Mouse (Mus musculus): ENCODE data around the gene Snapin. TPM values are rescaled to one million over a fixed set of nuclear protein-coding genes. Genes with fewer than 3 reads are reported as not detected.

The Snapin gene
- polyA plus RNA-seq, 1 experiment from 2014 or later = 92.3 TPM

DNA sequence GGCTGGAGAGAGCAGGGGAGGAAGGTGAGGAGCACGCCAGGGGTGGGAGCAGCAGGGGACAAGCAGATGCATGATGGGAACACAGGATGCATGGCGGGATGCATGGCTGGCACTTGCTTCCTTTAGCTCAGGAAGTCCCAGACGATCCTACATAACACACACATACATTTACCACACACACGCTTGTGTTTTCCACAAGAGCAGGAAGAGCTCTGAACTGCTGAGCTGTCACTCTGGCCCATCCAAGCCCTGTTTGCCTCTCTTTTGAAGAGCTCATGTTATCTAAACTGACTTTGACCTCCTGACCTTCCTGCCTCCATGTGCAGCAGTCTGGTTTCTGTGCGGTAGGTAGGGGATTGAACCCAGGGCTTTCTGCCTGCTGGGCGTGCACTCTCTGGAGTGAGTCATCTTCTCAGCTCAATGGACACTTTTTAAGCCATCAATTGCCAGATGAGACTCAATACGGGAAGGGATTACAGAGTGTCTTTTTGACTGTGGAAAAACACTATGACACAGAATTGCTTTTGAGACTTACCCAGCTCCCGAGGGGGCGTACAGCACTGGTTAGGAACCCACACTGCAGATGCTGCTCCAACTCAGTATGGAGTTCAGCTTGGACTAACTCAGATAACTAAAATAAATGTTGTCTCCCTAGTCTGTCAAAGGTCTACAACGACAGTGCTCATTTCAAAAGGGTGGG is 39.3 kb downstream of the Snapin start:
- Histone ChIP-seq H3K79me2 (ENCODE audit: inconsistent target) (no peaks in the 10 kb centered on the region), H3K27ac (no peak overlapping the region), H3K4me3 (ENCODE audit: inconsistent target) (no peak overlapping the region), H3K36me3 (ENCODE audit: inconsistent target) (no peaks in the 10 kb centered on the region)
- 64% methylated on average over 10 of the region's 10 CpGs for WGBS (ENCODE audit: missing documents)

DNA sequence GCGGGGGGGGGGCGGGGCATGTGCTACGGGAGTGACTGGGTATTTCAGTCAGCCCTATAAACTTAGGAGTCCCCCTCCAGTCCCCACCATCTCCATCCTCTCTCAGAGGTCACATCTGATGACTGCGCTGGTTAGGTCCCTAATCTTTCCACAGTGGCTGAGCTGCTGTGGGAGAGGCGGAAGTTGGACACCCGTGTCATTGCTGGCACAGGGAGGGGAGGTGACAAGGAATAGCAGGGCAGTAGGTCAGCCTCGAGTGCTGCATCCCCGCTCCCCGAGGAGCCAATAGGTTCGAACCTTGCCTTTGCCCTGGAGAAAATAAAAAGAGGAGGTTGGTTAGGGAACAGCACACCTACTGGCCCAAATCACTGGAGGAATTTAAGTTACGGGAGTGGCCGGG is 40.0 kb downstream of the Snapin start:
- H3K27ac ChIP-seq = no peak overlapping the region
- no peaks in the 10 kb centered on the region for H3K79me2 ChIP-seq (ENCODE audit: inconsistent target)
- no peaks in the 10 kb centered on the region for H3K36me3 ChIP-seq (ENCODE audit: inconsistent target)
- H3K4me3 ChIP-seq (ENCODE audit: inconsistent target) = no peak overlapping the region
- 61% methylated on average over 12 of the region's 12 CpGs for WGBS (ENCODE audit: missing documents)

DNA sequence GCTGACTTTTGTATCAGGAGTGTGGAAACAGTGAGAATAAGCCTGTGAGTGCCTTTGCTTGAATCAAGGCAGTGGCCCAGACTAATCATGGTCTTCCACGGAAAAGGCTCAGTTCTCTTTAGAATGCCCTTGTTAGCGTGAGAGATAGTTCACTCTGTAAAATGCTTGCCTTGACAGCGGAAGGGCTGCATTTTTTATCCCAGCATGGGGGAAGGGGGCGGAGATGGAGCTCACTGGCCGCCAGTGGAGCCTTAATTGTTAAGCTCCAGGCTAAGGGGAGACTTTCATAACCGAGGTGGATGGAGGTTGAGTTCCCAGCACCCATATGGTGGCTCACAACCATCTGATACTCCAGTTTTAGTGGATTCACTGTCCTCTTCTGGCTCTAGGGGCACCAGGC is 42.2 kb downstream of the Snapin start:
- H3K27ac ChIP-seq = no peak overlapping the region
- no peaks in the 10 kb centered on the region for H3K36me3 ChIP-seq (ENCODE audit: inconsistent target)
- H3K4me3 ChIP-seq (ENCODE audit: inconsistent target) = no peak overlapping the region
- no peaks in the 10 kb centered on the region for H3K79me2 ChIP-seq (ENCODE audit: inconsistent target)
- WGBS (ENCODE audit: missing documents) = 94% methylated on average over 6 of the region's 6 CpGs

DNA sequence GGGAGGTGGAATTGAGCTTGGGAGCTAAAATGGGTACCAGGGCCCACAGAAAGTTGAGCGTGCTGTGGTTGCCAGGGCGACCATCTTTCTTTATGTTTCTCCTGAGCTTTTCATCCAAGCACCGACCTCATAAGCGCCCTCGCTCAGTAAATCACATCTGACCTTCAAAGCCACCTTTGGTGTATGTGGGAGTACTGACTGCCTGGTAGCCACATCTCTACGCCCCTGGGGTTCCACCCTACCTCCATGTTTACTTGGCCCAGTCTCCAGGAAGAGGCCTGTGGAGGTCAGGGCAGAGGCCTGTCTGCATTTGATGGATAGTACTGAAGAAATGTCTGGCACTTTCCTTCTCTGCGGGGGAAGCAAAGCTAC is 43.7 kb downstream of the Snapin start:
- 85% methylated on average over 7 of the region's 7 CpGs for WGBS (ENCODE audit: missing documents)
- Histone ChIP-seq H3K79me2 (ENCODE audit: inconsistent target) (no peaks in the 10 kb centered on the region), H3K36me3 (ENCODE audit: inconsistent target) (no peaks in the 10 kb centered on the region), H3K27ac (peak overlapping the region; percentile 60), H3K4me3 (ENCODE audit: inconsistent target) (no peak overlapping the region)

DNA sequence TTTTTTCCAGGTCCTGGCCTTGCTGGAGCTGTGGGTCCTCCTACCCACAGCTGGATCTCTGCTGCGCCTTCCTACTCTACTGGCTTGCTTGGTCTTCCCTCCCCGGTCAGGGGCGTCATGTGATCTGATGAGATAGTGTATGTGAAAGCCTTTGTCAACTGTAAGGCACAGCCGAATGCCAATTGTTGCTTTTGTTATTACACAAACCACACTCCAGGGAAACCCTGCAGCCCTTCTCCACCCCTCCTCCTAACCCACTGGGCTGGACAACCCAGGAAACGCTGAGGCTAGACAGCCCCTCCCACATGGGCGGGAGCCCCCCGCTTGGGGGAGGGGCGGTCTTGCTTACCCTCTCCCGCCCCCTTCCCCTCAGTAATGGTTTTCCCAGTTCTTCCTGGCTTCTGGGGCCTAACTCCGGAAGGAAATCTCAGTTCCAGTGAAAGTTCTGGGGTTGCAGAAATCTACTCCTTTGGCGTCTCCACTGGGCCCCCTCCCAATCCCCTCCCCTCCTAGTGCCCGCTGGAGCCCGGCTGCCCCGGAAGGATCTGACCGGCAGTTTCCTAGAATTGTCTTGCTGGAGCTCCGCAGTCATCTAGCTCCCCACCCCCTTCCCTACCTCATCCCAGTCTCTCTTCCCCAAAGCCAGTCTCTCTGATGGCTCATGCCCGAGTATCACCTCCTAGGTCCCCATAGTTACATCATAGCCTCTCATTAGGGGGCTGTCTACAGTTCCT is 44.3 kb downstream of the Snapin start:
- H3K36me3 ChIP-seq (ENCODE audit: inconsistent target) = no peaks in the 10 kb centered on the region
- H3K4me3 ChIP-seq (ENCODE audit: inconsistent target) = no peak overlapping the region
- WGBS (ENCODE audit: missing documents) = 15% methylated on average over 17 of the region's 17 CpGs
- peak overlapping the region; percentile 60 for H3K27ac ChIP-seq
- no peaks in the 10 kb centered on the region for H3K79me2 ChIP-seq (ENCODE audit: inconsistent target)

DNA sequence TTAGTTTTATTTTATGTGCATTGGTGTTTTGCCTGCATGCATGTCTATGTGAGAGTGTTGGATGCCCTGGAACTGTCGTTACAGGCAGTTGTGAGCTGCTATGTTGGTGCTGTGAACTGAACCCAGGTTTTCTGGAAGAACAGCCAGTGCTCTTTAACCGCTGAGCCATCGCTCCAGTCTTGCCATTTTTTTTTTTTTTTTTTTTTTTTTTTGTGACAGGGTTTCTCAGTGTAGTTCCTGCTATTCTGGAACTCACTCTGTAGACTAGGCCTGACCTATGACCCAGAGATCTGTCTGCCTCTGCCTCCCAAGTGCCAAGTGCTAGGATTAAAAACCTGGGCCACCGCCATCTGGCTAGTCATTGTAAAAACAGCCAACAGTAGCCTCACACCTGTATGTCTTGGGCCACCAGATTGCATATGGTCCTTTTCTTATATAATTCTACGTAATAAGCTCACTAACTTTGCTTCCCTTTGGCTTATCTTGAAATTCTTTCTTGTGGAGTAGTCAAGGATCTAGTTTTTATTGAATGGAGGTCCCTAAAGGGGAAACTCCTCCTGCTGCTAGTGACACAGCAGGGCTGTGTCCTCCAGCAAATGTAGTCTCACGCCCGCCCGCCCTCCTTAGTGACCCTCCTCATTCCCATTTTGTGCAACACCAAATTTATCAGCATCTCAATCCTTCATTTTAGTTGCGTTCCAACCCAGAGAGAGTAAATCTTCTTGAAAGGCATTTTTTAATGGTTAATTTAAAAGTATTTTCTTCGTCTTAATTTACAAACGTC is 45.2 kb downstream of the Snapin start:
- no peaks in the 10 kb centered on the region for H3K79me2 ChIP-seq (ENCODE audit: inconsistent target)
- no peak overlapping the region for H3K4me3 ChIP-seq (ENCODE audit: inconsistent target)
- 84% methylated on average over 11 of the region's 11 CpGs for whole genome bisulfite sequencing (ENCODE audit: missing documents)
- H3K27ac ChIP-seq = peak overlapping the region; percentile 60
- no peaks in the 10 kb centered on the region for H3K36me3 ChIP-seq (ENCODE audit: inconsistent target)

DNA sequence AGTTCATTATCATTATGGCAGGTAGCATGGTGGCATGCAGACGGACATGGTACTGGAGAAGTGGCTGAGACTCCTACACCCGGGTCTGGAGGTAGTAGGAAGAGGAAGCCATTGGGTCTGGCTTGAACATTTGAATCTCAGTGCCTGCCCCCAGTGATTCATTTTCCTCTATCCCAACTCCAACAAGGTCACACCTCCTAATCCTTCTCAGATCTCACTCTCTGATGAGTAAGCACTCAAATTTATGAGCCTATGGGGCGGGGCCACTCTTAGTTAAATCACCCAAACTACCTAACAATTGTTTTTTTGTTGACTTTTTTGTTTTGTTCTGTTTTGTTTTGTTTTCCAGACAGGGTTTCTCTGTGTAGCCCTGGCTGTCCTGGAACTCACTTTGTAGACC is 46.9 kb downstream of the Snapin start:
- no peak overlapping the region for H3K4me3 ChIP-seq (ENCODE audit: inconsistent target)
- H3K27ac ChIP-seq = no peak overlapping the region
- 93% methylated on average over 3 of the region's 3 CpGs for WGBS (ENCODE audit: missing documents)
- H3K36me3 ChIP-seq (ENCODE audit: inconsistent target) = no peaks in the 10 kb centered on the region
- H3K79me2 ChIP-seq (ENCODE audit: inconsistent target) = no peaks in the 10 kb centered on the region

DNA sequence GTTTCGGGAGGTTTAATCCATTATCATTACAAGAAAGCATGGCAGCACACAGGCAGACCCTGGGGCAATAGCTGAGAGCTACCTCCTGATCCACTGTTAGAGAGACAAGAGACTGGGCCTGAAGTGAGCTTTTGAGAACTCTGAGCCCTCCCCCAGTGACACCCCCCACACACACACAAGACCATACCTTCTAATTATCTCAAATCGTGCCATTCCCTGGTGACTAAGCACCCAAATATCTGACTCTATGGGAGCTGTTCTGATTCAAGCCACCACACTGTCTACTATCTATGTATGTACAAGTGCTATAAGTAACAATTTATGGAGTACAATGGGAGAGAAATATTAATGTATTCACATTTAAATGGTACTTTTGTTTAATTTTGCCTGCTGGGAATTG is 50.1 kb downstream of the Snapin start:
- WGBS (ENCODE audit: missing documents) = 100% methylated on average over 1 of the region's 2 CpGs
- Histone ChIP-seq H3K79me2 (ENCODE audit: inconsistent target) (no peaks in the 10 kb centered on the region), H3K36me3 (ENCODE audit: inconsistent target) (no peaks in the 10 kb centered on the region), H3K27ac (no peak overlapping the region), H3K4me3 (ENCODE audit: inconsistent target) (no peak overlapping the region)

Other genes starting within 250 kb of the Snapin start
- 0.79 to 1.2 TPM (median 1.2 TPM) in 3 replicates for gene Creb3l4, start 247.5 kb downstream of the Snapin start, polyA plus RNA-seq (2018)
- gene Slc39a1, start 242.9 kb downstream of the Snapin start, polyA plus RNA-seq (2018) = 169 to 236 TPM (median 174 TPM) in 3 replicates
- 15.7 to 39.3 TPM (median 26.5 TPM) in 3 replicates for gene Crtc2, start 236.9 kb downstream of the Snapin start, polyA plus RNA-seq (2018)
- 25.4 to 40.1 TPM (median 34.8 TPM) in 3 replicates for gene Dennd4b, start 225.8 kb downstream of the Snapin start, polyA plus RNA-seq (2018)
- 14.7 to 25.3 TPM (median 17.8 TPM) in 3 replicates for gene Gatad2b, start 197.9 kb downstream of the Snapin start, polyA plus RNA-seq (2018)
- 0.09 to 0.76 TPM (median 0.25 TPM) in 3 replicates for gene Slc27a3, start 101.1 kb downstream of the Snapin start, polyA plus RNA-seq (2018)
- gene Ints3, start 57.4 kb downstream of the Snapin start, polyA plus RNA-seq (2018) = 20.2 to 26.1 TPM (median 23.4 TPM) in 3 replicates
- gene Npr1, start 25.2 kb downstream of the Snapin start, polyA plus RNA-seq (2018) = 0.35 to 1.1 TPM (median 0.40 TPM) in 3 replicates
- 17.9 to 39.5 TPM (median 31.2 TPM) in 3 replicates for gene Ilf2, start 14.9 kb downstream of the Snapin start, polyA plus RNA-seq (2018)
- 50.7 to 64.7 TPM (median 57.9 TPM) in 3 replicates for gene Chtop, start 18.5 kb upstream of the Snapin start, polyA plus RNA-seq (2018)
- gene S100a1, start 23.4 kb upstream of the Snapin start, polyA plus RNA-seq (2018) = 229 to 857 TPM (median 718 TPM) in 3 replicates
- gene S100a13, start 23.4 kb upstream of the Snapin start, polyA plus RNA-seq (2018) = 61.0 to 85.4 TPM (median 63.2 TPM) in 3 replicates
- gene S100a14, start 35.8 kb upstream of the Snapin start, polyA plus RNA-seq (2018) = not detected in 3 replicates
- not detected in 3 replicates for gene S100a16, start 46.2 kb upstream of the Snapin start, polyA plus RNA-seq (2018)
- not detected in 3 replicates for gene S100a3, start 69.5 kb upstream of the Snapin start, polyA plus RNA-seq (2018)
- not detected in 3 replicates for gene S100a2, start 99.2 kb upstream of the Snapin start, polyA plus RNA-seq (2018)
- not detected in 3 replicates for gene Gm42674, start 110.9 kb upstream of the Snapin start, polyA plus RNA-seq (2018)
- 174 to 303 TPM (median 196 TPM) in 3 replicates for gene S100a4, start 112.7 kb upstream of the Snapin start, polyA plus RNA-seq (2018)
- not detected in 3 replicates for gene S100a5, start 117.5 kb upstream of the Snapin start, polyA plus RNA-seq (2018)
- 41.2 to 308 TPM (median 103 TPM) in 3 replicates for gene S100a6, start 121.8 kb upstream of the Snapin start, polyA plus RNA-seq (2018)
- gene S100a7a, start 163.0 kb upstream of the Snapin start, polyA plus RNA-seq (2018) = not detected in 3 replicates
- gene S100a8, start 177.9 kb upstream of the Snapin start, polyA plus RNA-seq (2018) = 14.4 to 117 TPM (median 83.6 TPM) in 3 replicates
- gene S100a9, start 204.7 kb upstream of the Snapin start, polyA plus RNA-seq (2018) = 23.9 to 259 TPM (median 111 TPM) in 3 replicates
- not detected in 3 replicates for gene Pglyrp4, start 235.9 kb upstream of the Snapin start, polyA plus RNA-seq (2018)